Mouse (Mus musculus) embryonic facial prominence, embryonic 10.5 days (tissue): ENCODE results near the gene Spsb3. TPM values are rescaled to one million over a fixed set of nuclear protein-coding genes. Genes with fewer than 3 reads are reported as not detected.

ENCODE experiments used
- polyA plus RNA-seq: library from polyadenylated mRNA; unstranded; fragments of >200 nt; fragmentation: Nextera tagmentation; extraction: Ambion mirVana; gene quantifications from 2 replicates; pipeline ENCODE4 v1.2.1, GENCODE M21; 2016

Gene Spsb3
- polyA plus RNA-seq, 1 experiment from 2014 or later = 47.1 TPM

Other genes with a start within 250 kb of the Spsb3 start
- 31.7 and 37.3 TPM in 2 replicates for gene Slc9a3r2, start 236.3 kb upstream of the Spsb3 start, polyA plus RNA-seq
- gene Npw, start 228.2 kb upstream of the Spsb3 start, polyA plus RNA-seq = not detected in 2 replicates
- gene Zfp598, start 217.0 kb upstream of the Spsb3 start, polyA plus RNA-seq = 29.0 and 30.4 TPM in 2 replicates
- gene Syngr3, start 196.7 kb upstream of the Spsb3 start, polyA plus RNA-seq = 6.0 and 8.1 TPM in 2 replicates
- gene Gfer, start 190.5 kb upstream of the Spsb3 start, polyA plus RNA-seq = 48.9 and 52.3 TPM in 2 replicates
- 0.72 and 1.9 TPM in 2 replicates for gene Noxo1, start 190.4 kb upstream of the Spsb3 start, polyA plus RNA-seq
- 152 and 162 TPM in 2 replicates for gene Tbl3, start 179.0 kb upstream of the Spsb3 start, polyA plus RNA-seq
- 0.13 and 0.29 TPM in 2 replicates for gene Rnf151, start 168.6 kb upstream of the Spsb3 start, polyA plus RNA-seq
- 1,693 and 1,819 TPM in 2 replicates for gene Rps2, start 168.5 kb upstream of the Spsb3 start, polyA plus RNA-seq
- gene Ndufb10, start 162.2 kb upstream of the Spsb3 start, polyA plus RNA-seq = 193 and 199 TPM in 2 replicates
- gene Rpl3l, start 158.8 kb upstream of the Spsb3 start, polyA plus RNA-seq = not detected in 2 replicates
- gene Msrb1, start 150.0 kb upstream of the Spsb3 start, polyA plus RNA-seq = 21.6 and 24.6 TPM in 2 replicates
- gene Hs3st6, start 133.7 kb upstream of the Spsb3 start, polyA plus RNA-seq = 1.3 and 2.3 TPM in 2 replicates
- gene Meiob, start 82.4 kb upstream of the Spsb3 start, polyA plus RNA-seq = not detected in 2 replicates
- gene Hagh, start 46.5 kb upstream of the Spsb3 start, polyA plus RNA-seq = 26.4 and 28.6 TPM in 2 replicates
- 16.7 and 17.4 TPM in 2 replicates for gene Fahd1, start 36.3 kb upstream of the Spsb3 start, polyA plus RNA-seq
- 0.49 and 1.2 TPM in 2 replicates for gene Igfals, start 20.6 kb upstream of the Spsb3 start, polyA plus RNA-seq
- gene Nubp2, start 294 bp upstream of the Spsb3 start, polyA plus RNA-seq = 71.8 and 81.8 TPM in 2 replicates
- 30.6 and 33.6 TPM in 2 replicates for gene Eme2, start 8.4 kb downstream of the Spsb3 start, polyA plus RNA-seq
- gene Mrps34, start 8.5 kb downstream of the Spsb3 start, polyA plus RNA-seq = 102 and 105 TPM in 2 replicates
- gene Nme3, start 9.9 kb downstream of the Spsb3 start, polyA plus RNA-seq = 47.3 and 50.1 TPM in 2 replicates
- 40.8 and 40.9 TPM in 2 replicates for gene Mapk8ip3, start 50.3 kb downstream of the Spsb3 start, polyA plus RNA-seq
- gene Jpt2, start 74.0 kb downstream of the Spsb3 start, polyA plus RNA-seq = 386 and 400 TPM in 2 replicates
- gene Cramp1l, start 129.1 kb downstream of the Spsb3 start, polyA plus RNA-seq = 8.3 and 8.6 TPM in 2 replicates
- gene Ift140, start 129.4 kb downstream of the Spsb3 start, polyA plus RNA-seq = 31.5 and 31.6 TPM in 2 replicates
- gene Tmem204, start 196.9 kb downstream of the Spsb3 start, polyA plus RNA-seq = 10.6 and 11.0 TPM in 2 replicates
- 54.0 and 55.5 TPM in 2 replicates for gene Telo2, start 229.3 kb downstream of the Spsb3 start, polyA plus RNA-seq
- gene Ptx4, start 234.1 kb downstream of the Spsb3 start, polyA plus RNA-seq = 0.09 and 0.14 TPM in 2 replicates
- 24.4 and 27.5 TPM in 2 replicates for gene Clcn7, start 246.7 kb downstream of the Spsb3 start, polyA plus RNA-seq